Mouse (Mus musculus) bone marrow, adult 2 months (tissue): Measurements from ENCODE around the gene Sav1.

ENCODE experiments used
- CTCF ChIP-seq: fragments of 200-500 bp; IDR thresholded peaks from 2 replicates; pipeline ENCODE4 v1.5.1; 2011; ENCODE audit warnings: low read length, control low read depth; ENCODE audit not compliant: control insufficient read depth, insufficient read depth
- POLR2A ChIP-seq: fragments of 200-500 bp; IDR thresholded peaks from 2 replicates; pipeline ENCODE4 v1.6.1; 2011; ENCODE audit warnings: low read depth, mild to moderate bottlenecking, control low read depth, low read length, borderline replicate concordance; ENCODE audit not compliant: control insufficient read depth

- TF ChIP-seq CTCF (no peak), POLR2A (no peak)
These were observed 64.7 kb downstream of the Sav1 start for GRCm38 (mm10) chr12:69922099-69922498.
